Mouse (Mus musculus) midbrain, postnatal 0 days (tissue): Measurements from ENCODE around the gene Adamts5. TPM values are rescaled to one million over a fixed set of nuclear protein-coding genes. Genes with fewer than 3 reads are reported as not detected.

Experiments used
- ATAC-seq: fragments of 200-750 bp; cut with Nextera tagmentation; 2 replicates; pipeline ENCODE4 v1.8.0; 2017; ENCODE audit warnings: moderate number of reproducible peaks, mild to moderate bottlenecking, moderate TSS enrichment, moderate library complexity; ENCODE audit not compliant: low FRiP score
- DNase-seq: peaks from one replicate; pipeline ENCODE4 v3.0.0-alpha.2; 2015; ENCODE audit warnings: low spot score
- H3K27ac ChIP-seq: fragments of 300-500 bp; sonication (generic); 2 replicates; pipeline ENCODE4 v1.5.1; 2014; ENCODE audit warnings: low read depth, mild to moderate bottlenecking, low read length, mixed read lengths
- H3K27me3 ChIP-seq: fragments of 300-500 bp; sonication (generic); 2 replicates; pipeline ENCODE4 v1.6.1; 2014; ENCODE audit warnings: low read length, control low read depth, mixed read lengths; ENCODE audit not compliant: insufficient read depth
- H3K36me3 ChIP-seq: fragments of 300-500 bp; sonication (generic); 2 replicates; pipeline ENCODE4 v1.6.1; 2014; ENCODE audit warnings: low read length, control low read depth, mixed read lengths; ENCODE audit not compliant: insufficient read depth
- H3K4me1 ChIP-seq: fragments of 300-500 bp; sonication (generic); 2 replicates; pipeline ENCODE4 v1.6.1; 2014; ENCODE audit warnings: mild to moderate bottlenecking, control low read depth, antibody characterized with exemption, low read length, mixed read lengths; ENCODE audit not compliant: insufficient read depth
- H3K4me2 ChIP-seq: fragments of 300-500 bp; sonication (generic); 2 replicates; pipeline ENCODE4 v1.6.1; 2014; ENCODE audit warnings: low read depth, mild to moderate bottlenecking, low read length, mixed read lengths; ENCODE audit not compliant: poor library complexity, severe bottlenecking
- H3K4me3 ChIP-seq: fragments of 300-500 bp; sonication (generic); 2 replicates; pipeline ENCODE4 v1.5.1; 2014; ENCODE audit warnings: low read depth, mild to moderate bottlenecking, low read length, moderate library complexity
- H3K9ac ChIP-seq: fragments of 300-500 bp; sonication (generic); replicated peaks from 2 replicates; pipeline ENCODE4 v1.6.1; 2014; ENCODE audit warnings: mild to moderate bottlenecking, low read length, moderate library complexity, mixed read lengths; ENCODE audit not compliant: poor library complexity, severe bottlenecking
- H3K9me3 ChIP-seq: fragments of 300-500 bp; sonication (generic); 2 replicates; pipeline ENCODE4 v1.6.1; 2016; ENCODE audit warnings: low read length, control low read depth
- CTCF ChIP-seq: IDR thresholded peaks from 2 replicates; pipeline ENCODE4 v1.5.1; 2016; ENCODE audit warnings: antibody characterized with exemption, mild to moderate bottlenecking
- WGBS: fragments of 180-500 bp; shearing (Covaris S2); extraction: QIAGEN DNeasy Blood & Tissue Kit; methylation state at CpG from one replicate; pipeline ENCODE4 v1.1.7; 2014; 5-methylcytosine and 5-hydroxymethylcytosine counted together
- polyA plus RNA-seq: library from polyadenylated mRNA; unstranded; fragments of >200 nt; fragmentation: Nextera tagmentation; extraction: Ambion mirVana; gene quantifications from 2 replicates; pipeline ENCODE4 v1.2.1, GENCODE M21; 2015
- total RNA-seq: library from RNA; depleted of rRNA; stranded (reverse); fragments of >200 nt; gene quantifications from 2 replicates; pipeline ENCODE4 v1.2.3, GENCODE M21; 2014; rRNA removed

The Adamts5 gene
- total and polyA plus RNA-seq, 2 experiments from 2014 or later, result 2.0 to 3.6 TPM

DNA sequence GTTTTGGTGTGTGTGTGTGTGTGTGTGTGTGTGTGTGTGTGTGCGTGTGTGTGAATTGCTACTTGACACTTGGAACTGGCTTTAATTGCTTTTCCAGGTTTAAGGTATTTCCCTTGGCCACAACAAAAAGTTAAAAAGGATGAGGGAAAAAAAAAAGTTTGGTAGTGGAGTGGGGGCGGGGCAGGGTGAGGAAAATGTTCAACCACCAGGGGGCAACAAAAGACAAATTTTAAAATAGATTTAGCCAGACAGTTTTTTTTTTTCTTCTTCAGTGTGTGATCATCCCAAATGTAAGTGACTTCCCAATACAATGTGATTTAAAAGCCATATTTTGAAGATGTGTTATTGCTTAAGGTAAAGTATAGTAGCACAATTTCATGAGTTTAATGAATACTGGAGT is 94.0 kb downstream of the Adamts5 start:
- H3K9ac ChIP-seq, result no peak overlapping the region
- H3K4me3 ChIP-seq, result no peak overlapping the region
- no peak overlapping the region for H3K27ac ChIP-seq
- DNase-seq (peak; percentile 67), ATAC-seq (no peak)
- H3K4me2 ChIP-seq, result no peak overlapping the region
- H3K4me1 ChIP-seq, result no peaks in the 10 kb centered on the region
- peak; percentile 74 for TF ChIP-seq CTCF
- 16% methylated on average over 2 of the region's 2 CpGs for WGBS
- no peaks in the 10 kb centered on the region for H3K36me3 ChIP-seq
- H3K9me3 ChIP-seq, result no peaks in the 10 kb centered on the region
- H3K27me3 ChIP-seq, result no peaks in the 10 kb centered on the region

GRCm38 (mm10) chr16:85807072-85807471 is 94.6 kb downstream of the Adamts5 start:
- 22% methylated on average over 3 of the region's 3 CpGs for WGBS
- ATAC-seq, result no peak

More at GRCm38 (mm10) chr16:85807072-85807471, 94.6 kb downstream of the Adamts5 start:
- H3K27me3 ChIP-seq, result no peaks in the 10 kb centered on the region
- no peak overlapping the region for H3K9ac ChIP-seq
- H3K4me2 ChIP-seq, result no peak overlapping the region
- TF ChIP-seq CTCF, result peak; percentile 81
- H3K4me1 ChIP-seq, result no peaks in the 10 kb centered on the region
- H3K27ac ChIP-seq, result no peak overlapping the region
- no peak overlapping the region for H3K4me3 ChIP-seq
- H3K9me3 ChIP-seq, result no peaks in the 10 kb centered on the region
- peak; percentile 81 for DNase-seq
- H3K36me3 ChIP-seq, result no peaks in the 10 kb centered on the region

Other genes starting within 250 kb of the Adamts5 start
- gene Adamts1, start 98.7 kb downstream of the Adamts5 start, total RNA-seq, result 11.6 and 11.9 TPM in 2 replicates
- 2.8 TPM in 2 replicates for gene Adamts1, start 98.7 kb downstream of the Adamts5 start, polyA plus RNA-seq